Mouse (Mus musculus) frontal cortex, postnatal 36 days (tissue): ENCODE data around the gene Stx17.

Experiments
- DNase-seq, 2 experiments: peaks; one replicate each; pipeline ENCODE4 v3.0.0; 2022; ENCODE audit warnings: low spot score in 2 of 2

Gene Stx17

DNA sequence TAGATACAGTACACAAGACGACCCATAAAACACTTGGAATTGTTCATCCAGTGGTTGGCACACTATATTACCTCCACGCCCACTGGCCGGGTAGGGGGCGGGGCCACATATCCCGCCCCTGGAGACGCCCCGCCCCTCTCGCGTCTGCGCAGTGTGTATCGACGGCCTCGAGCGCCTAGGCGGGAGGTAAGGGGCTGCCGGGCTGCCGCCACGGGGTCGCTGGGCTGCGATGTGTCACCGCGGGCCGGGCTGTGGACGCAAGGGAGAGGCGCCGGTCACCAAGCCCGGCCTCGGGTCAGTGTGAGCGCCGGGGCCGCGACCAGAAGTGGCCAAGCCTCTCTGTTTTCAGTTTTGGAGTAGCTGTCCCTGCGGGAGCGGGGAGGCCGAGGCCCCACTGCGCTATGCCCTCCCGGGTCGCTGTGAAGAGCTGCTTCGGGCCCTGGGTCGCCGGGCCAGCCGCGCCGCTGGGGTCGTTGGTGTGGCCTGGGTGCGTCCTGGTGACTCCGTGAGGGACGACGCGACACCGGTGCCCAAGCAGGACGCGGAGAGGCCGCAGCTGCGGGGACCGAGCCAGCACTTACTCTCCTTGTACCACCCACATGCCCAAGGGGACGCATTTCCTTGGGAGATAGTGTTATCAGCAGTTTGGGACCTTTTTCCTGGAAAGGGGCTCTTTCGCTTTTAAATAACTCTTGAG is at the start of gene Stx17:
Gene Stx17, plus strand, starts transcription at position 143 of the 697 bp plus-strand sequence.
- DNase-seq: peak; percentile 82 to 87

DNA sequence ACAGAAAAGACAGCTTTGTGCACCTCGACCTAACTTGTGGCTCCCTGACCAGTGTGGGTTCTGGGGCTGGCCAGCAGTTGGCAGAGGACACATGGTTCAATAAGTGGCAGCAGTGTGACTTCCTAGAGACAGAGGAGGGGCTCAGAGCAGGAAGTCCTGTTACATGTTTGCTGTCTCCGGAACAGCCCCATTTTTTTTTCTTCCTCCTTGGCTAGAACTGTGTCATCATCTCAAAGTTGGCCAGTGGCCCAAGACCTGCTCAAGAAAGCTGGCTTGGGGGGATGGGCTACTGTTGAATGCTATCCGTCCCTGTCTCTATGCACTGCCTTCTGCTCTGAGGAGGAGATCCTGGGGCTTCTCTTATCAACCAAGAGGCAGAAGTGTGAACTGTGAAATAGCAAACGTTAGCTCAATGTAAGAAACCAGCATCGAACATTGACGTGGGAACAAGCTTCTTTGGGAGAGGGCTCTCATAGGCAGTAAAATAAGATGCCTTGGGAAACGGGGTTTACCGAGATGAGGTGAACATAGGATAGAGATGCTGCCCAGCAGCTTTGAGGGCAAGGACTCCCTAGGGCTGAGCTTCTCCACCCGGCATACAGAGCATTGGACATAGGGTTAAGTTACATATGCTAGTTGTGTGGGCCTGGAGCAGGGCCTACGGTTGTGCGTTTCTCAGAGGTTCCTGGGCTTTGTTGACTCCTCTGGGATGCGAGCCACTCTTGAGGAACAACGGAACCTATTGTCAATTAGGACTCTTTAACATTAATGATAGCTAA is 47.8 kb upstream of the Stx17 start:
- no peak for DNase-seq

DNA sequence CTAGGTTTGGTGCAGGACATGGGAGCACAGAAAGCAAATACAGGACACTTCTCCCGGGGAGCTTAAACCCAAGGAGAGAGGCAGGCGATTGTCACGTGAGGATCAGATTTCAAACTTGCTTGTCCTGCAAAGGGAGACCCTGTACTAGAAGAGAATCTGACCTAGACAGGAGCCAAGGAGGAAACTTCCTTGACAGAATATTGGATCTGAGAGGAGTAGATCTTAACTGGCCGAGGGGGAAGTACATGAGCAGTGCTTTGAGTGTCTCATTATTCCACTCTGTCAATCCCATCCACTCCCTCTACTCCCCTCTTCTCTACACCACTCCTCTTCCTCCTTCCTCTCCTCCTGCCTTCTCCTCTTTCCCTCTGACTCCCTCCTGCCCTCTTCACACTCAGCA is 46.5 kb upstream of the Stx17 start:
- DNase-seq: no peak

DNA sequence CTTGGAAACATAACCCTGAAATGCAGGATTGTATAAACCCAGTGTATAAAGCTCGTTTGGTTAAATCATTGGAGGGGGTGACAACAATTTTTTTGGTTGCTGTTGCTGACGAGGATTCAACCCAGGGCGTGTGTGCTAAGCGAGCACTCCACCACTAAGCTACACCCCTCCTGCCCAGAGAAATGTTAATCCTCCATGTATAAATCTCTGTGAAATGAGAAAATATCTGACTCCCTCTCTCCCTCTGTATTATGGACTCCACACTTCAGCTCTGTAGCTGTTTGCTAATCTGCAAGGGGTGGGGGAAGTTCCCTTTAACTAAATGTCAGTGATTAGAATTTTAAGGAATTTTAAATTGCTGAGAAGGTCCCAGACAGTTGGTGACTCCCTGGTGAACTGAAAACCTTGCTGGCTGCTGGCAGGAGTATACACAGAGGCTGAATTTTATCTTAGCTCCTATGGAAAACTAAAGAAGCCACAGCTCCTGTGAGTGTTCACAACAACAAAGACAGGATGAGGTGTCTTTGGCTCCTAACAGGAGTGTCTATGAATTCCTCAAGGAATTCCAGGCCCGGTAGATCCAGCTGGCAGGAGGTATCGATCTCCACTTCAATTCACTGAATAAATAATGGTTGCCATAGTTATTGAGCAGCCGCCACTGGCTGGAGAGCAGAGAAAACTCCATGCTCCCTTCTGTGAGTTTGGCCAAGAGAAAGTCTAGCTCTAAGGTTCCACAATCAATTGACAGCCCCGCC is 45.3 kb upstream of the Stx17 start:
- DNase-seq: no peak

DNA sequence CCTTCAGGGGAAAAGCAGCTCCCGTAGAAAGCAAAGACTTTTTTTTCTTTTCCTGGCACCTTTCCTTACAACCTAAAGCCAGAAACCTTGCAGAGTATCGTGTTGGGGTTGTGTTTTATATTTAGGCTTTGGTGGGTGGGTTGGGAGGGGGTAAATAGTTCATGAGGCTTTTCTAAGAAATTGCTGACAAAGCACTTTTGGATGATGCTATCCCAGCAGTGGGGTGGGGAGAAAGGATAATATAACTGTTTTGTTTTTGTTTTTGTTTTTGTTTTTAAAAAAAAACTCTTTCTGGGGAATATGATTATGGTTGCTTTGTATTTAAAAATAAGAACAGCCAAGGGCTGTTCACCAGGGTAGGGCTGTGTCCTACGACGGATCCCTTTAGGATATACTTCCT is 41.3 kb upstream of the Stx17 start:
- DNase-seq: no peak

DNA sequence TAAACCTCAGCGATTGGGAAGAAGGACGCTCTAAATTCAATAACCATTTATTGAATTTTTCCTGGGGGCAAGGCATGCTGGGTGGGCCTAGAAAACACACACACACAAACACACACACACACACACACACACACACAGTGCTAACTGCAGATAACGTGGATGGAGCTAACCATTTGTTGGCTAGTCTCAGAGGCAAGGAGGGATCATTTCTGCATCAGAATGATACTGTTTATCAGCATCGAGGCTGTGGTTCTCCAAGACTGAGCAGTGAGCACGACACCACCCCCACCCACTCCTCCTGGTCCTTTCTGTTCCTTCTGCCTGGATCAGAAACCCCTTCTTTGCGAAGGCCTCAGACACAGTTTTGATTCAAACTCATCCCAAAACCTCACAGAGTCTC is 38.1 kb upstream of the Stx17 start:
- DNase-seq: no peak

DNA sequence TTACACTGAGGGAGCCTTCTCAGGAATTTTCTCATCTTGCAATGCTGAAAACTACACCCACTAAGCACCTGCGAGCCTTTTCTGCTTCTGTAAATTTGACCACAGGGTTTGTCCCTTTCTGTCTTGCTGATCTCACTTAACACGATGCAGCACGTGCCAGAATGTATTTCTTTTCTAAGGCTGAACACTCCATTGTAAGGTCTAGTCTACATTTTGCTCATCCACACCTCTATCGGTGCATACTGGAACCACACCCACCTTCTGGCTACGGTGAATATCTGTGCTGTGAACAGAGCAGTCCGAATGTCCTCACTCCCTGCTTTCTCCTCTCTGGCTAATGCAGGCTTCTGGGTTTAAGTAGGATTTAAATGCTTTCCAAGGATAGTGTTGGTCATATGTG is 37.2 kb upstream of the Stx17 start:
- DNase-seq: peak in 1 of 2 experiments; percentile 12

DNA sequence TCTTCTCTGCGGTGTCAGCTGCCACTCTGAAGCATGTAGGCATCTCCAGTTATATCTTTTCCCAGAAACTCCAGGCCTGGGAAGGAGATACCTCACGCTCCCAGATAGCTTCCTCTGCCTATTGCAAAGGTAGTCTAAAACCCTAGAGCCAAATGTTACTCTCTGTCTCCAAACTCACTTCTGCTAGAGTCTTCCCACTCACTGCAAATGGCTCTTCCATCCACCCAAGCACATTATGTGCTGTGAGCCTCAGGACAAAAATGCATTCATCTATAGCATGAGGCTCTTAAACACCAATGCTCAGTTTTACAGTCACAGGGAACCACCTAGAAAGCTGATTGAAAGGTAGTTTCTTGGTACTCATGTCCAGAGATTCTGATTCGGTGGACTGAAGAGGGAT is 31.5 kb upstream of the Stx17 start:
- DNase-seq: peak in 1 of 2 experiments; percentile 22

DNA sequence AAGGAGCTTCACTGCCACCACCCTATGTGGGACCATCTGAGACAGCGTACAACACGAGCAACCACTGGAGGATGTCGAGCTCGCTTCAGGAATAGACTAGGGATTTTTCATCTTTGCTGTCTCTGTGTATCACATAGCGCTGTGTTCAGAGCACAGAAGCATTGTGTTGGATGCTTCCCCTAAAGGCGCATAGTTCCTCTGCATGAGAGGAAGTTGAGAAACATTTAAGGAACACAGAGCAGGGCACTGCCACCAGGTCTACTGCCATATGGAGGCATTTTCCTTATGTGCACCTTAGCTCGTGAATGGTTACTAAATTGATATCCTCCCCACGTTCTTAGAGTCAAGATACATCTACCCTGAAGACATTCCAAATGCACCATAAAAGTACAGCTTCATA is 24.5 kb upstream of the Stx17 start:
- no peak for DNase-seq

DNA sequence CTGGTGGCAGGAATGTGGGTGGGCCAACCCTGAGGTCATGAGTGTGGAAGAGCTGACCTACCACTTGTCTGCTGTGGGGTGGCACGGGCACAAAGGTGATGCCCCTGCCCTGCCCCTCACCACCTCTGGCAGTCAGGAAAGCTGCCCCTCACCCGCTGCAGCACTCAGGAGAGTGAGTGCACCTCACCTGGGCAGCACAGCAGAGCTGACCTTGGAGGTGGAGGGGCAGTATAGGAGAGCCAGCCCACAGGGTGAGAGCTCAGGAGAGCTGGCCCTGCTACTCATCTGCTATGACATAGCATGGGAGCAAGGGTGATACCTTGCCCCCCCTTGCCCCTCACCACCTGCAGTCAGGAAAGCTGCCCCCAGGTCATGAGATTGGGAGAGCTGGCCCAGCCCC is 22.7 kb upstream of the Stx17 start:
- DNase-seq: no peak

DNA sequence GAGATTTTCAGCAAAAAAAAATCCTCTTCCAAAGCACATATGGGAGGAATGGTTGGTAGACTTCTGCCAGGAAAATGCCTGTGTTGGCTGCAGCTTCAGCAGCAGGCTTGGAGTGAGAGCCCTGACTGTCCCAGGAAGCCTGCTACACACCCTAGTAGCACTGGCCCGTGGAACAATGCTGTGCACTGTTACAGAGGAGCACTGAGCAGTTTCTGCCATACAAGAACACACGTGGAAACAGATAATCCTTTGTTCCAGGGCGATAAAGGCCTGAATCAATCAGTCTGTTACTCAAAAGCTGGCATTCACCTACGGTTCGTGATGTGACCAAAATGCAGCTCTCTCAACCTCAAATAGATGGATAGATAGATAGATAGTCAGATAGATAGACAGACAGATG is 19.3 kb upstream of the Stx17 start:
- DNase-seq: no peak

DNA sequence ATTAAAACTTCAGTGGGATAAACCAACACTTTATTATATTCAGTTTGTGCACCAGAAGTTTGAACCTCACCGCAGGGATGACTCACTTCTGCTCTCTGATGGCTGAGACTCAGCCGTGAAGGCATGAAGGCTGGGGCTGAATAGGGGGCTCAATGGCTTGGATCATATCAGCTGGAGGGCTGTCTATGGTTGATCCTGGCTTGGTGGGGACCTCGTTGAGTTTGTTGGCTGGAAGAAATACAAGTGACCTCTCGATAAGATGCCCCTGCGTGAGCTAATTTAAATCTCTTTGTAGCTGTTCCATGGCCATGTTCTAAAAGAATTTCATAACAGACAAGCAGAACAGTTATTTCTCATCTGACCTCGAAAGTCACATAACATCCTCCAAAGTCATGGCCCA is 17.6 kb upstream of the Stx17 start:
- DNase-seq: no peak

DNA sequence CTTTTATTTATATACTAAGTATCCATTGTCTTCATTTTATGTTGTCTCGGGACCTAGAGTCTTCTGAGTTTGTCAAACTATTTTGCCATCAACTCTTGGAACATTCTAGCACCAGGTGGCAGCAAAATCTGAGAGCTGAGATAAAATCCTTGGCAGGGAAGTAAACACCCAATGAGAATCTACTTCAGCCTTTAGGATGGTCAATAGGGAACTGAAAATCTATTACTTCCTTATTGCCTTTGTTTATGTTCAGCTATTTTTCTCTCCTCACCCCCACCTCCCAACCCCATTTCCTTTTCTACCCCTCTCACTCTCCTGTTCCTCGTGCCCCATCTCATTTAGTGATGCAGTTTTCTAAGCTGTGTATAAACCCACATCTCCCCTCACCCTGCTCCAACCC is 16.1 kb upstream of the Stx17 start:
- DNase-seq: no peak

DNA sequence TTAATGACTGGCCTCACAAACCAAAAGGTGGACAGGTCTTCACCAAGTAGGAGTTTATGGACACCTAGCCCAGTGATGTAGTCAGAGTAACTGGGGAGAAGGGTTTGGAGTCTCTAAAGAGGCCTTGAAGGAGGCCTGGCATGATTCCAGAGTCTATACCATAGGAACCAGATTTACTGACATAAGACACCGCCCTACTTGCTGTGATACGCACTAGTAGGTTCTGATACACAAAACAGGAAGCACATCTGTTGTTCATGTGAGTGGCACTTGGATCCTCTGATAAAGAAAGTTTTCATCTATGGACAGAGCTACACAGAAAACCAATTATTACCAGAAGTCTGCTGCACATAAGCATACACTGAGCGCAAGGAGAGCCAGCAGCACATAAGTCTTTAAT is 14.4 kb upstream of the Stx17 start:
- no peak for DNase-seq

DNA sequence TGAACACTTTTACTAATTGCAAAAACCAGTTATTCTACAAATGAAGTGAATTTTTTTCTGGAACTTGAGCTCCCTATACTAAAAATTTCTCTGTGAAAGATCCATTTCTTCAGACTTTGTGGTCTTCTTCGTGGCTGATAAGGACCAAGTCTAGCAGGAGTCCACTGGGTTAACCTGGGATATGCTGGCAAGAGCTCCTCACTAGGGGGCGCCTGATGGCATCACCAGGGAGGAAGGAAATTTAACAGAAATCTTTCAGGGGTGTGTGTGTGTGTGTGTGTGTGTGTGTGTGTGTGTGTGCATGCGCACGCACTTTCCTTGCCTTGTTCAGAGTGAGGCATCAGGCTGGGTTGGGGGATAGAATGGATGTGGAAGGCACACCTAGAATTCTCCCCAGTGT is 8.5 kb upstream of the Stx17 start:
- DNase-seq: peak in 1 of 2 experiments; percentile 13

DNA sequence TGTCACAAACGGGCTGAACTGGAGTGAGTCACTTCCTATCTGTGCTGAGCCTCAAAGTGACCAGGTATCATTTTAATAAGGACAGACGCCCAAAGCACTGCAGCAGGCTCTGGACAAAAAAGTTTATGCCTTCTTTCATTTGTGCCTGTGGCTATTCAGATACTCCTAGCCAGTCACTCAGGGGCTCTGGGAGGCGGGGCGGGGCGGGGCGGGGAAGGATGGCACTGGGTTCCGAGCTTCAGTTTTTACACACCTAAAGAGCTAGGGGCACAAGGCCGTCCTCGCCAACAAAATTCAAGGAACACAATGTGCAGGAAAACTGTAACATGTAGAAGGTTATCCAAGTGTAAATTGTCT is 321 bp upstream of the Stx17 start:
- DNase-seq: no peak

DNA sequence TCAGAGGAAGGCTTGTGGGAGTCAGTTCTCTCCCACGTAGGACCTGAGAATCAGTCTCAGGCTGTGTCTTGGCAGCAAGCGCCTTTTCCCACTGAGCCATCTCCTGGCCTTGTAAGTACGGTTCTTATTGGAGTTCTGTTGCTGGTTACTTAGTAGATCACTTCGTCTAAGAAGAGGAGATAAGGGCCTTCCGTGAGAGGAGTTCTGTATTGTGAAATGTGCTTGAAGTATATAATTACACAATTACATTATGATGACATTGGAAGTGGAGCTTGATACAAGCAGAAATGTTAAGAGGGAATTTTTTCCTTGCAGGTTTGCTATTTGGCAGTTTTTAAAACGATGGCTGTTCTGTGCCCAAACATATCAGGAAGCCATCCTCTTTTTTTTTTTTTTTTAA is 5.6 kb downstream of the Stx17 start:
- no peak for DNase-seq

DNA sequence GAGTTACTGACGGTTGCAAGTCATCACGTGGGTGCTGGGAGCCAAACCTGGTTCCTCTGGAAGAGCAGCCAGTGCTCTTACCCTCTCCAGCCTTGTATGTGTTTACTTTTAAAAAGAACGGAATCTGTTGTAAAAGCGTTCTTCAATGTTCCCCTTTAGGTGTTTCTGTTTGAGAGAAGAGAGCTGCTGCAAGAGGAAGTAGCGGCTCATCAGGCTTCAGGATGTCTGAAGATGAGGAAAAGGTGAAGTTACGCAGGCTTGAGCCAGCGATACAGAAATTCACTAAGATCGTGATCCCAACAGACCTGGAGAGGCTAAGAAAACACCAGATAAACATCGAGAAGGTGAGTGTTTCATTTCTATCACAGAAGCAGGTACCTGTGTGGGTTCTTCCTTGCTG is 6.9 kb downstream of the Stx17 start:
- DNase-seq: no peak

DNA sequence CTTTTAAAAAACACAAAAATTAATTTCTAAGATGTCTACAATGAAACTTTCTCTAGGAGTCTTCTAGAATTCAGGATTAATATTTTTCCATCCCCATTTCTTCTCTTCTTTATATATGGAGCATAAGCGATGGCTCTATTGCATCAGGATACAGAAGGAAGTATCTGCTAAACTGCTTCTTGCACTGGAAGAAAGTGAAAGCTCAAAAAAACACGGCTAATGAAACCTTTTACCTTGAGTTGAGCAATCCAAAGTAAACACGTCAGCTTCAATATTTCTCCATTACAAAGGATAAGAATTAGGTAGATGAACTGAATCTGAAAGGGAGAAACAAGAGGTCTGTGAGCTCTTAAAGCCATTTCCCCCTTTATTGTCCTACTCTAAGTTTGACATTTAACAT is 8.0 kb downstream of the Stx17 start:
- DNase-seq: no peak

DNA sequence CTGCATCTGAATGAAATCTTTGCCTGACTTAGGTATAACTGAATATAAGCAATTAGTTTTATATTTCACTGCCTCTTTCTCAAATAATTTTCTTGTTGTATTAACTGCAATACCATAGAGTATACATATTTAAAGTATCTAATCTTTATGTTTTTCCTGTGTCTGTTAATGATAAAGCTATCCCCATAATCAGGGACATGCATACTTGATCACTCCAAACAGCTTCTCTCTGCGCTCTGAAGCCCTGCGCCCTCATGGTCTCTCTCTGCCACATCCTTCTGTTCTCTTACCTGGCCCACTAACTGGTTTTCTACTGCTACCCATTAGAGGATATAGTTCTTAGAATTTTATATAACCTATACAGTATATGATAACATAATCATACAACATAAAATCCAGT is 24.8 kb downstream of the Stx17 start:
- no peak for DNase-seq

DNA sequence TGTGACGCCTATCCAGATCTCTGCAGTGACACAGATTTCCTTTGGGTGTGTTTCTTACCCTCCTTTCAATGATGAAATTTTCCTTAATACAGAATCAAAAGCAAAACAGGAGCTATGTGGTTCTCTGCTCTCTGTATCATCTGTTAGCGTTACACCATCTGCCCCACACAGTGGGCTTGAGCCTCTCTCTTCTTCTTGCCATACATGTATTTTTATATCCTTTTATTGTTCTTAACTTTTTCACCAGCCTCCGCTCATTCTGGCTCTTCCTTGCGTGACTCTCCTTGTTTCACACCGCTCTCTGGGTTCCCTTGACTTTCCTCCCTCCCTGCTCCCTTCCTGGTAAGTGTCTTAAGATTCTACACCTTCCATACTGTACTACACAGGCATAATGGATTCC is 28.5 kb downstream of the Stx17 start:
- DNase-seq: peak; percentile 15 to 70

DNA sequence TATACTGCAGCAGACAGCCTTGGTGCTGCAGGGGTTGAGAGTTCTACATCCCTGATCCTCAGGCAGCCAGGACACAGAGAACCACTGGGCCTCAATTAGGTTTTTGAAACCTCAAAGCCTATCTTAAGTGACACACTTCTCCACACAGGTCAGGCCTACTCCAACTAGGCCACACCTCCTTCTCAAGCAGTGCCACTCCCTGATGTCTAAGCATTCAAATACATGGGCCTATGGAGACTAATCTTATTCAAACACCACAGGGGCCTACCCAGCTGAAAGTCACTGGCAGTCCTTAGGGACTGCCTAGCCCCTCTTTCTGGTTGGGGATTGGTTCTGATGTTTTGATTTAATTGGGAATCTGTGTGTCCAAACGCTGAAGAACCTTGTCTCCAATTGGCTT is 31.1 kb downstream of the Stx17 start:
- no peak for DNase-seq

DNA sequence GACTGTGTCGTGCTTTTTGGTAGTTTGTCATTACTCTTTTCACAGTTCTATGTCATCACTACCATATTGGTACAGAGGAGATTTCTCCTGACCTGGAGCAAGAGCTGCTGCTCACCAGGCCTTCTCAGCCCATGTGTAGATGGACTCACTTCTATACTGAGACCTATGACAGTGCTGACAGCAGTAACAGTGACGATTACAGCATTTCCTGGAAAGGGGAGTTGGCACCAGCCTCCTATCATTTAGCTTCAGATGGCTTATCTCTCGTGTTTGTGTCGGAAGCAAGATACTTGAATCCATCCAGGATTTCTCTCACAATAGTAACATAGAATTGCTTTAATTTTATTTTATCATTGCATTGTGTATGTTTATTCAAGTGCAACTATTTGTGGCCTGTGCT is 35.7 kb downstream of the Stx17 start:
- no peak for DNase-seq
